Mouse (Mus musculus): ENCODE measurements around the gene Pilra. TPM values are rescaled to one million over a fixed set of nuclear protein-coding genes. Genes with fewer than 3 reads are reported as not detected.

The Pilra gene
- total RNA-seq, 1 experiment, result 0.62 TPM

DNA sequence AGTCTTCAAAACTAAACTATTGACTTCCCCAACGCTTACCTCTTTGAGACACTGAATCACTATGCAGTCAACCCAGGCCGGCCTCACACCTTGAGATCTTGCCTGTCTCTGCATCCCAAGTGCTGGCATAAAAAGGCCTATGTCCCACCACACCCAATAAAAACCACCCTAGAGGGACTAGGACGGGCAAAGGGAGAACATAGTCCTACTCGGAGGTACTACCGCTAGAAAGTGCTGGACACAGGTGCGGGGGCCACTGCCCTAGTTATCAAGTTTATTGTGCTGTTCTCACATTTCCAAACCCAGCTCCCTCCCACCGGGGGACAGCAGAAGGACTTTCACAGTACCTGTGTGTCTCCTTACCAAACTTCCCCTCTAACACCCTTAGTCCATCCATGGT is 54.4 kb downstream of the Pilra start:
- in situ Hi-C loops (cut with MboI; ENCODE audit: low sequenced_read_pairs in 2 of 2, unreplicated experiment in 2 of 2), result loop anchor here in 1 of 2 experiments (10.0 kb wide), 1 partner anchor 383 kb away; the partner anchor contains the start of gene Cops6
- no peak overlapping the region for H3K27ac ChIP-seq (ENCODE audit: insufficient read depth, low read depth, low read length, poor library complexity, severe bottlenecking)
- H3K36me3 ChIP-seq (ENCODE audit: control insufficient read depth, insufficient read depth, low read length, poor library complexity, severe bottlenecking), result peaks cover 46% of the 10 kb centered on the region
- no peak overlapping the region for H3K4me3 ChIP-seq (ENCODE audit: insufficient read depth in 1 of 2, low read depth in 1 of 2, low read length in 2 of 2, poor library complexity in 1 of 2, severe bottlenecking in 1 of 2)
- DNase-seq (ENCODE audit: low read depth, low spot score), result no peak
- TF ChIP-seq CHD2 (IDR thresholded peaks at IDR 0.05; ENCODE audit: low read depth, low read length) (no peak), ZNF384 (IDR thresholded peaks at IDR 0.05; ENCODE audit: low read depth, low read length) (no peak), MAFK (IDR thresholded peaks at IDR 0.05; ENCODE audit: insufficient read depth, low read depth, low read length) (no peak), ZC3H11A (IDR thresholded peaks at IDR 0.05; ENCODE audit: borderline replicate concordance, low read depth, low read length) (no peak), HCFC1 (IDR thresholded peaks at IDR 0.05; ENCODE audit: borderline replicate concordance, insufficient read depth, low read length) (no peak)
- H3K9me3 ChIP-seq (ENCODE audit: control insufficient read depth, insufficient read depth, low read depth, low read length), result no peaks in the 10 kb centered on the region
- no peak overlapping the region for H3K9ac ChIP-seq (ENCODE audit: insufficient read depth, low read depth, low read length, poor library complexity, severe bottlenecking)
- peaks cover 4 to 24% of the 10 kb centered on the region in 2 experiments for H3K4me1 ChIP-seq (ENCODE audit: control insufficient read depth in 2 of 2, insufficient read depth in 2 of 2, low read length in 2 of 2, poor library complexity in 1 of 2)

DNA sequence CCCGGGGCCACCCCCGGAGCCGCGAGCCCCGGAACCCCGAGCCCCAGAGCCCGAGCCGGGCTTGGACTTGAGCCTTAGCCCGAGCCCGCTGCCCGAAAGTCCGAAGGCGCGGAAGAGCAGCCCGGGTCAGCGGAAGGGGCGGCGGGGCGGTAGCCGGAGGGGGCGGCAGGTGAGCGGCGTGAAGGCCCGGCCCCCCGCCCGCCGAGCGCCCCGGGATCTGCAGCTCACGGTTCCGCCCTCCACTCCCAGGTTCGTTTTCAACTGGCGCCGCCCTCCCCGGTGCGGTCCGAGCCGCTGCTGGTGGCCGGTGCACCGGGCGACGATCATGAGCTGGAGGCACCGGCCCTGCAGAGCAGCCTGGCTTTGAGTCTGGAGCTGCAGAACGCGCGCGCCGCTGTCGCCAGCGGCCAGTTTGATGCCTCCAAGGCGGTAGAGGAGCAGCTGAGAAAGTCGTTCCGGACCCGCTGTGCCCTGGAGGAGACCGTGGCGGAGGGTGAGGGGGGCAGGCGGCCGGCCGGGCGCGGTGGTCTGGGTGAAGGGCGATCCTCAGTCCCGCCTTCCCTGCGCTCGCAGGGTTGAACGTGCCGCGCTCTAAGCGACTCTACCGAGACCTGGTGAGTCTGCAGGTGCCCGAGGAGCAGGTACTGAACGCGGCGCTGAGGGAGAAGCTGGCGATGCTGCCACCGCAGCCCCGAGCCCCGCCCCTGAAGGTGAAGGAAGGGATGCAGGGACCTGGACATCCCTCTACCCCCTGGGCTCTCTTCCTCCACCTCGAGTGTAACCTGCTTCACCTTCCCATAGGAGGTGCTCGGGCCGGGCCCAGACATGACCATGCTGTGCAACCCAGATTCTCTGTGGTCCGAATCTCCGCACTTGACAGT is 56.8 kb downstream of the Pilra start:
- TF ChIP-seq MAFK (IDR thresholded peaks at IDR 0.05; ENCODE audit: insufficient read depth, low read depth, low read length), result no peak
- no peak for TF ChIP-seq ZNF384 (IDR thresholded peaks at IDR 0.05; ENCODE audit: low read depth, low read length)
- TF ChIP-seq HCFC1 (IDR thresholded peaks at IDR 0.05; ENCODE audit: borderline replicate concordance, insufficient read depth, low read length), result no peak

DNA sequence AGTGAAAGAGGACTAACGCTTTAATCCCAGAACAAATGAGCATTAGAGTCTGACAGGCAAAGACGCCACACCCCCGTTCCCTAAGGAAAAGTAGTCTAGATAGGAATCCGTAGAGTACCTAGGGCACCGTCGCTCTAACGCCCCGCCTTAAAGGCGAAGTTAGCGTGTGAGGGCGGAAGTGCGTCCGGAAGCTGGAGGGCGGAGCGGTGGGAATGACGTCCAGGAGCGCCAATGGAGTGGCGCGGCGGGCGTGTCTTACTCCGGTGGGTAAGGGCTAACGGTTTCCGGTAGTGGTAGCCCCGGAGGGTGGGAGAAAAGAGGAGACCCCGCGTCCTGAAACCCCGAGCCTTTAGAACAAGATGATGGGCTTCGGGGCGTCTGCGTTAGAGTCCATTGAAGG is 57.4 kb downstream of the Pilra start, which contains the start of gene Ppp1r35:
TSS of gene Ppp1r35 (plus strand) at position 215 of the 400 bp plus-strand sequence.
- Histone ChIP-seq H3K9ac (ENCODE audit: insufficient read depth, low read depth, low read length, poor library complexity, severe bottlenecking) (peak within 1 kb of the TSS; percentile 86), H3K36me3 (ENCODE audit: control insufficient read depth, insufficient read depth, low read length, poor library complexity, severe bottlenecking) (peaks cover 29% of the 10 kb centered on the region), H3K9me3 (ENCODE audit: control insufficient read depth, insufficient read depth, low read depth, low read length) (no peaks in the 10 kb centered on the region), H3K4me3 (ENCODE audit: insufficient read depth in 1 of 2, low read depth in 1 of 2, low read length in 2 of 2, poor library complexity in 1 of 2, severe bottlenecking in 1 of 2) (peak within 1 kb of the TSS; percentile 87 to 91), H3K27ac (ENCODE audit: insufficient read depth, low read depth, low read length, poor library complexity, severe bottlenecking) (peak within 1 kb of the TSS; percentile 74), H3K4me1 (ENCODE audit: control insufficient read depth in 2 of 2, insufficient read depth in 2 of 2, low read length in 2 of 2, poor library complexity in 1 of 2) (peaks cover 7 to 15% of the 10 kb centered on the region in 2 experiments; a peak in 3 of 4 replicates)
- in situ Hi-C loops (cut with MboI; ENCODE audit: low sequenced_read_pairs in 2 of 2, unreplicated experiment in 2 of 2), result no loop called here
- TF ChIP-seq MAFK (IDR thresholded peaks at IDR 0.05; ENCODE audit: insufficient read depth, low read depth, low read length) (no peak), HCFC1 (IDR thresholded peaks at IDR 0.05; ENCODE audit: borderline replicate concordance, insufficient read depth, low read length) (peak; percentile 84), CHD2 (IDR thresholded peaks at IDR 0.05; ENCODE audit: low read depth, low read length) (peak; percentile 74)
- peak; percentile 95 for DNase-seq (ENCODE audit: low read depth, low spot score)

More for the DNA sequence above, 56.8 kb downstream of the Pilra start:
- DNase-seq (ENCODE audit: low read depth, low spot score), result no peak
- peaks cover 7 to 22% of the 10 kb centered on the region in 2 experiments for H3K4me1 ChIP-seq (ENCODE audit: control insufficient read depth in 2 of 2, insufficient read depth in 2 of 2, low read length in 2 of 2, poor library complexity in 1 of 2)
- in situ Hi-C loops (cut with MboI; ENCODE audit: low sequenced_read_pairs in 2 of 2, unreplicated experiment in 2 of 2), result no loop called here
- H3K9ac ChIP-seq (ENCODE audit: insufficient read depth, low read depth, low read length, poor library complexity, severe bottlenecking), result peak overlapping the region; percentile 86
- H3K36me3 ChIP-seq (ENCODE audit: control insufficient read depth, insufficient read depth, low read length, poor library complexity, severe bottlenecking), result peaks cover 36% of the 10 kb centered on the region
- no peaks in the 10 kb centered on the region for H3K9me3 ChIP-seq (ENCODE audit: control insufficient read depth, insufficient read depth, low read depth, low read length)
- H3K4me3 ChIP-seq (ENCODE audit: insufficient read depth in 1 of 2, low read depth in 1 of 2, low read length in 2 of 2, poor library complexity in 1 of 2, severe bottlenecking in 1 of 2), result peak overlapping the region; percentile 87 to 91
- H3K27ac ChIP-seq (ENCODE audit: insufficient read depth, low read depth, low read length, poor library complexity, severe bottlenecking), result peak overlapping the region; percentile 74

DNA sequence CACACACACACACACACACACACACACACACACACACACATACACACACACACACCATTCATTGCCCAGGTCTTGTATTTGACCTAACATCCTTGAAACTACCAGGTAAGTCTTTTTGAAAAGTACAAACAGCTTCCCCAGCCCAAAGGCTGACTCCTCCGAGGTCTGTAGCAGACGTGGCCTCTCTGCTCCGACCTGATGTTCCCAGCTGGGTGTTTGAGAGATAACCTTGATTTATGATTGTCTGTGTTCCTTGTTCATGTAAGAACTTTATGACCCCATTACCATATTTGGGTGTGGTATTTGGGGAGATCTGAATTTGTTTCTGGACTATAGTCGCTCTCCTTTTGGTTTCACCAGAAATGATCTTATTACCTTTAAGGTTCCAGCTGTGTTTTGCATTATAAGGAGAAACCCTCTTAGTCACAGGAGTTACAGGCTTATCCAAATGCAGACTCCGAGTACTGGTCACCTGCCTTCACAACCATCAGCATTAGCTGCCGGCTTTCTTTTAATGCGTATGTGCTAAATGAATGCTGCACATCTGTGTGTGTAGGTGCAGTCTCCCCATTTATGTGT is 58.7 kb downstream of the Pilra start:
- no peak overlapping the region; the same call in 1 of the 2 replicates for H3K9ac ChIP-seq (ENCODE audit: insufficient read depth, low read depth, low read length, poor library complexity, severe bottlenecking)
- H3K4me3 ChIP-seq (ENCODE audit: insufficient read depth in 1 of 2, low read depth in 1 of 2, low read length in 2 of 2, poor library complexity in 1 of 2, severe bottlenecking in 1 of 2), result no peak overlapping the region
- TF ChIP-seq MAFK (IDR thresholded peaks at IDR 0.05; ENCODE audit: insufficient read depth, low read depth, low read length), result no peak
- no peaks in the 10 kb centered on the region for H3K9me3 ChIP-seq (ENCODE audit: control insufficient read depth, insufficient read depth, low read depth, low read length)
- H3K4me1 ChIP-seq (ENCODE audit: control insufficient read depth in 2 of 2, insufficient read depth in 2 of 2, low read length in 2 of 2, poor library complexity in 1 of 2), result peaks cover 7 to 12% of the 10 kb centered on the region in 2 experiments; a peak in 3 of 4 replicates
- in situ Hi-C loops (cut with MboI; ENCODE audit: low sequenced_read_pairs in 2 of 2, unreplicated experiment in 2 of 2), result no loop called here
- no peak overlapping the region for H3K27ac ChIP-seq (ENCODE audit: insufficient read depth, low read depth, low read length, poor library complexity, severe bottlenecking)
- H3K36me3 ChIP-seq (ENCODE audit: control insufficient read depth, insufficient read depth, low read length, poor library complexity, severe bottlenecking), result peaks cover 17% of the 10 kb centered on the region
- no peak for DNase-seq (ENCODE audit: low read depth, low spot score)

Measured in ES-E14 (cell line).